Mouse (Mus musculus) neural tube, embryonic 15.5 days (tissue): Measurements from ENCODE around the gene Jmjd1c. TPM values are rescaled to one million over a fixed set of nuclear protein-coding genes. Genes with fewer than 3 reads are reported as not detected.

Source experiments
- ATAC-seq: fragments of 200-750 bp; cut with Nextera tagmentation; 2 replicates; pipeline ENCODE4 v1.8.0; 2017; ENCODE audit warnings: mild to moderate bottlenecking, moderate TSS enrichment, moderate library complexity; ENCODE audit not compliant: low FRiP score
- H3K27ac ChIP-seq: fragments of 300-500 bp; sonication (generic); replicated peaks from 2 replicates; pipeline ENCODE4 v1.5.1; 2015; ENCODE audit warnings: mild to moderate bottlenecking, inconsistent platforms
- H3K27me3 ChIP-seq: fragments of 300-500 bp; sonication (generic); replicated peaks from 2 replicates; pipeline ENCODE4 v1.6.1; 2015; ENCODE audit warnings: inconsistent platforms
- H3K36me3 ChIP-seq: fragments of 300-500 bp; sonication (generic); 2 replicates; pipeline ENCODE4 v1.6.1; 2015; ENCODE audit warnings: inconsistent platforms
- H3K4me1 ChIP-seq: fragments of 300-500 bp; sonication (generic); 2 replicates; pipeline ENCODE4 v1.6.1; 2015; ENCODE audit warnings: inconsistent platforms
- H3K4me2 ChIP-seq: fragments of 300-500 bp; sonication (generic); 2 replicates; pipeline ENCODE4 v1.6.1; 2015; ENCODE audit warnings: inconsistent platforms, mild to moderate bottlenecking, moderate library complexity
- H3K4me3 ChIP-seq: fragments of 300-500 bp; sonication (generic); replicated peaks from 2 replicates; pipeline ENCODE4 v1.5.1; 2015; ENCODE audit warnings: mild to moderate bottlenecking, inconsistent platforms
- H3K9ac ChIP-seq: fragments of 300-500 bp; sonication (generic); replicated peaks from 2 replicates; pipeline ENCODE4 v1.6.1; 2015; ENCODE audit warnings: mild to moderate bottlenecking, inconsistent platforms
- H3K9me3 ChIP-seq: fragments of 300-500 bp; sonication (generic); replicated peaks from 2 replicates; pipeline ENCODE4 v1.6.1; 2016; ENCODE audit warnings: inconsistent platforms
- WGBS: fragments of 180-500 bp; shearing (Covaris S2); methylation state at CpG from one replicate; pipeline ENCODE4 v1.1.7; 2015; ENCODE audit warnings: mixed read lengths; 5-methylcytosine and 5-hydroxymethylcytosine counted together
- polyA plus RNA-seq: library from polyadenylated mRNA; unstranded; fragments of >200 nt; fragmentation: Nextera tagmentation; extraction: Ambion mirVana; gene quantifications from 2 replicates; pipeline ENCODE4 v1.2.1, GENCODE M21; 2015

Jmjd1c gene
- polyA plus RNA-seq, 1 experiment from 2014 or later = 50.7 TPM

GRCm38 (mm10) chr10:67275916-67276315, 180.0 kb downstream of the Jmjd1c start:
- Histone ChIP-seq H3K4me2 (no peak overlapping the region), H3K27ac (no peak overlapping the region), H3K4me1 (no peaks in the 10 kb centered on the region), H3K4me3 (no peak overlapping the region), H3K9ac (no peak overlapping the region), H3K36me3 (peaks cover 20% of the 10 kb centered on the region), H3K9me3 (no peaks in the 10 kb centered on the region), H3K27me3 (no peaks in the 10 kb centered on the region)
- ATAC-seq = no peak

DNA sequence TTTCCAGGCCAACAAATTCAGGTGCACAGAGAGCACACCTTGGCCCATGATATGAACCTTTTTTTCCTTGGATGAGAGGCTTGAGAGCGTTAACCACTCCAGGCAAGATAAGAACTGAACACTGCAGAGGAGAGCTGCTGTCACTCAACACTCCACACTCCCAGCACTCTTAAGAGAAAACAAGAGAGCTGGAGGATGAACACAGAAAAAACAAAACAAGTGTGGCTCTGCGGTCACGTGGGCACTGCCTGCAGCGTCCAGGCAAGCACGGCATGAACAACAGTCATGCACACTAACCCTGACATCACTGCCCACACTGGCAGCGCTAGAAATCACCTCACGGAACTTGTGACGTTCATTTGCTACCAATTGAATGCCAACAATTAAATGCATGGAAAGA, 185.9 kb downstream of the Jmjd1c start:
- Histone ChIP-seq H3K27me3 (no peaks in the 10 kb centered on the region), H3K36me3 (no peaks in the 10 kb centered on the region), H3K9me3 (no peaks in the 10 kb centered on the region), H3K9ac (no peak overlapping the region), H3K4me3 (no peak overlapping the region), H3K4me2 (no peak overlapping the region), H3K27ac (no peak overlapping the region), H3K4me1 (peaks cover 33% of the 10 kb centered on the region)
- 87% methylated on average over 8 of the region's 8 CpGs for WGBS
- no peak for ATAC-seq

GRCm38 (mm10) chr10:67282531-67282930, 186.6 kb downstream of the Jmjd1c start:
- Histone ChIP-seq H3K9ac (no peak overlapping the region), H3K27ac (no peak overlapping the region), H3K4me2 (no peak overlapping the region), H3K4me3 (no peak overlapping the region), H3K4me1 (peaks cover 33% of the 10 kb centered on the region), H3K9me3 (no peaks in the 10 kb centered on the region), H3K36me3 (no peaks in the 10 kb centered on the region), H3K27me3 (no peaks in the 10 kb centered on the region)
- no peak for ATAC-seq
- WGBS = 85% methylated on average over 2 of the region's 2 CpGs

DNA sequence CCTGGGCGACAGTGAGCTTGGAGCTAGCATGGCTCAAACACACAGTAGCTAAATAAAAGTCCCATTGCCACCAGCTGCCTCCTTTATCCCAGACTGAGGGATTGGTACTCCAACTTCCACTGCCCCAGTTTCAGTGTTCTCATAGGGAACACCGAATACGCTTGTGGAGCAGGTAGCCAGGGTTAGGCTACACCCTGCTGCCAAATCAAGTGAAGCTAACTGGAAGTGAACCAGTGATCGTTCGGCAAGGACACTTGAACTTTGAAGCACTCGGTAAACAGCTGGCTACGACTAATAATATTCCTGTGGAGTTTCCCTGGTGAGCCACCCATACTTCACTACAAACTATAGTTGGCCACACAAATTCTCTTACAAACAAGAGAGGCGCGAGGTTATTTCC, 187.6 kb downstream of the Jmjd1c start:
- peak overlapping the region; percentile 97; the same call in 1 of the 2 replicates for H3K4me3 ChIP-seq
- no peak for ATAC-seq
- no peak overlapping the region for H3K27ac ChIP-seq
- peak overlapping the region; percentile 89; the same call in 1 of the 2 replicates for H3K9ac ChIP-seq
- peaks cover 35% of the 10 kb centered on the region for H3K4me1 ChIP-seq
- peak overlapping the region; percentile 89 for H3K4me2 ChIP-seq
- H3K36me3 ChIP-seq = no peaks in the 10 kb centered on the region
- WGBS = 92% methylated on average over 9 of the region's 9 CpGs
- H3K9me3 ChIP-seq = no peaks in the 10 kb centered on the region
- H3K27me3 ChIP-seq = no peaks in the 10 kb centered on the region

DNA sequence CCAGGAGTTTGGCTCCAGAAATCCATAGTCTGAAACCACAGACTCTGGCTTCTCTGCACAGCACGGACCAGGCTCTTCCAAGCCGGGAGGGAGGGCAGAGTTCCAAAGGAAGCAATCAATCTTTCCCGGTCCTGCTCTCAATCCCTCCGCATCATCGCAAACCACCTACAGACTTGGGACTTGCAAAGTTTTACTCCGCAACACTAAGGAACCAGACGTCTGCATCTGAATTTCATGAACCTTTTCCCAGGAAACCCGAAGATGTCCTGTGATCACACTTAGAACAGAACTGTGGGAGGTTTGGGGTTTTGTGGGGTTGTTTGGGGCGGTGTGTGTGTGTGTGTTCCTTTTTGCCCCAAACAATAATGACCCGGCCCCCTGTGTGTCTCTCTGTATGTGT, 188.4 kb downstream of the Jmjd1c start:
- 1% methylated on average over 10 of the region's 10 CpGs for WGBS
- Histone ChIP-seq H3K4me2 (peak overlapping the region; percentile 89), H3K4me1 (peaks cover 35% of the 10 kb centered on the region), H3K9ac (peak overlapping the region; percentile 89), H3K27ac (peak overlapping the region; percentile 84), H3K4me3 (peak overlapping the region; percentile 97), H3K9me3 (no peaks in the 10 kb centered on the region), H3K27me3 (no peaks in the 10 kb centered on the region), H3K36me3 (no peaks in the 10 kb centered on the region)
- ATAC-seq = no peak

- H3K4me1 ChIP-seq = peaks cover 35% of the 10 kb centered on the region
- H3K36me3 ChIP-seq = no peaks in the 10 kb centered on the region
- H3K4me2 ChIP-seq = peak overlapping the region; percentile 89
- under 1% methylated on average over 33 of the region's 41 CpGs for WGBS
- H3K9me3 ChIP-seq = no peaks in the 10 kb centered on the region
- ATAC-seq = no peak; the same call in none of the 2 replicates
- H3K27me3 ChIP-seq = no peaks in the 10 kb centered on the region
- peak overlapping the region; percentile 89 for H3K9ac ChIP-seq
- peak overlapping the region; percentile 97 for H3K4me3 ChIP-seq
- peak overlapping the region; percentile 84 for H3K27ac ChIP-seq
These were observed 188.8 kb downstream of the Jmjd1c start for GRCm38 (mm10) chr10:67284761-67285175.

DNA sequence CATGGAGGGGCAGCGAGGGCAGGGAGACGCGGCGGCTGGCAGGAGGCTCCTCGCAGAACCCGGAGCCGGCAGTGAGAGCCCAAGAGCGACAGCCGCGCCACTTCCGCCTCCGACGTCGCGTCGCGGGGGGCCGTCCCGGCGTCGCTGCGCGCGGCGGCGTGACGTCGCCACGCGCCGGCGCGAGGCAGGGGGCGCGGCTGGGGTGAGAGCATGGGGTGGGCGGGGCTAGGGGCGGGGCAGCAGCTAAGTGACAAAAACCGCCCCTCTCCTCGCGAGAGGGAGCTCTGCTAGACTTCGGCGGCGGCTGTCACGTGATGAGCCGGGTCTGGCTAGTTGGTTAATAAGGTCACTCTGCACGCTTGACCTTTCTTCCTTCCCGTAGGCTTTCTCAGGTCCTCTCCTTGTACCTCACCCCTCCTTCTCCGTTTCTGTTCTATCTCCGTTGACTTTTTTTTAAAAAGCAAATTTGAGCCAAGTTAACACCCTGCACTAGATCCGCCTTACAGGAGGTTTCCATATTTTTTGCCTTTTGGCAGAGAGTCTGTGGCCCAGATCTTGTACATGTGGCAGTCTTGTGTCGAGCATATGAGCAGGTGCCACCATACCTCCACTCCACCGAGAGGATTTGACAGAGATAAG, 189.4 kb downstream of the Jmjd1c start, which contains the start of gene Nrbf2:
Gene Nrbf2, minus strand, starts transcription at position 130 of the 639 bp plus-strand sequence.
- no peaks in the 10 kb centered on the region for H3K36me3 ChIP-seq
- H3K4me3 ChIP-seq = peak within 1 kb of the TSS; percentile 97
- no peaks in the 10 kb centered on the region for H3K9me3 ChIP-seq
- peak; percentile 92 for ATAC-seq
- H3K27me3 ChIP-seq = no peaks in the 10 kb centered on the region
- WGBS = 4% methylated on average over 45 of the region's 52 CpGs
- peak within 1 kb of the TSS; percentile 89 for H3K9ac ChIP-seq
- H3K4me2 ChIP-seq = peak within 1 kb of the TSS; percentile 89
- H3K27ac ChIP-seq = peak within 1 kb of the TSS; percentile 84
- H3K4me1 ChIP-seq = peaks cover 35% of the 10 kb centered on the region

DNA sequence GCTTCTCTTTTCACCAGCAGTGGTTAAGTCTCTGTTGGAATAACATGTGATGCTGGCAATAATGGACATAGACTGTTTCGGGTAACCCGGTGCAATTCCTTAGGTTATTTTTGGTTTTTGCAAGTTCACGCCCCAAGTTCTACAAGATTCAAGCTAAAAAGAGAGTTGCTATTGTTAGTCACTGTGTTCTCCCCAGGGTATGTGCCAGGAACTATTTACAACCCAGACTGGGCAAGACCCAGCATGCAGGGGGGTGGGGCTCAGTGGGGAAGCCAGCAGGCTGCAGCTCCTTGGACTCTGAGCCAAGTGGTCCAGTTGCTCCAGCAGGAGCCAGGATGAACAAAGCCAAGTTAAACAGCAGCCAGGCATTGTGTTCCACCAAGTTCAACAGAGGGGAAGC, 192.0 kb downstream of the Jmjd1c start:
- Histone ChIP-seq H3K36me3 (no peaks in the 10 kb centered on the region), H3K27ac (no peak overlapping the region), H3K4me3 (no peak overlapping the region), H3K4me2 (no peak overlapping the region), H3K4me1 (peaks cover 22% of the 10 kb centered on the region), H3K27me3 (no peaks in the 10 kb centered on the region), H3K9ac (no peak overlapping the region), H3K9me3 (no peaks in the 10 kb centered on the region)
- 49% methylated on average over 3 of the region's 3 CpGs for WGBS
- no peak for ATAC-seq

DNA sequence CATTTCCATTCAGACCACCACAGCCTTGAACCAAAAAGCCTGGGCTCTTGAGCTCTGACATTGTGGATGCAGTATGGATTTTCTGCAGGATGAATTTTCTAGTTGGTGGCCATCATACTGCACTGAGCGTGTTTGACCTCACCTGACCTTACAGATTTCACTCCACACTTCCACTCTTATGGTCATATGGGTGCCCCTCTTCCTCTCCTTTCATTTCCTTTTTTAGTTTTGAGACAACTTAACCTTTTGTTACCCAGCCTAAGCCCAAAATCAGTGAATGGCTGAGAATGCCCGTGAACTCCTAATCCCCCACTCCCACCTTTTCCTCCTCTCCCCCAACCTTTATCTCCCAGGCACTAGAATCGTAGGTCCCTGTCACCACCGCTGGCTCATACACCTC, 194.7 kb downstream of the Jmjd1c start:
- no peaks in the 10 kb centered on the region for H3K27me3 ChIP-seq
- no peak overlapping the region for H3K4me2 ChIP-seq
- no peak for ATAC-seq
- no peak overlapping the region for H3K9ac ChIP-seq
- H3K9me3 ChIP-seq = no peaks in the 10 kb centered on the region
- no peaks in the 10 kb centered on the region for H3K36me3 ChIP-seq
- H3K27ac ChIP-seq = no peak overlapping the region
- no peak overlapping the region for H3K4me3 ChIP-seq
- H3K4me1 ChIP-seq = 0 out of 2 replicates have a peak, but pooled peaks cover 4% of the 10 kb centered on the region
- WGBS = 87% methylated on average over 4 of the region's 4 CpGs

- ATAC-seq = no peak
- no peak overlapping the region for H3K4me2 ChIP-seq
- H3K27me3 ChIP-seq = no peaks in the 10 kb centered on the region
- WGBS = 79% methylated on average over 8 of the region's 8 CpGs
- no peak overlapping the region for H3K27ac ChIP-seq
- H3K9me3 ChIP-seq = no peaks in the 10 kb centered on the region
- H3K4me1 ChIP-seq = 0 out of 2 replicates have a peak, but pooled peaks cover 2% of the 10 kb centered on the region
- H3K9ac ChIP-seq = no peak overlapping the region
- no peak overlapping the region for H3K4me3 ChIP-seq
- no peaks in the 10 kb centered on the region for H3K36me3 ChIP-seq
These were observed 195.2 kb downstream of the Jmjd1c start for GRCm38 (mm10) chr10:67291087-67291486.

DNA sequence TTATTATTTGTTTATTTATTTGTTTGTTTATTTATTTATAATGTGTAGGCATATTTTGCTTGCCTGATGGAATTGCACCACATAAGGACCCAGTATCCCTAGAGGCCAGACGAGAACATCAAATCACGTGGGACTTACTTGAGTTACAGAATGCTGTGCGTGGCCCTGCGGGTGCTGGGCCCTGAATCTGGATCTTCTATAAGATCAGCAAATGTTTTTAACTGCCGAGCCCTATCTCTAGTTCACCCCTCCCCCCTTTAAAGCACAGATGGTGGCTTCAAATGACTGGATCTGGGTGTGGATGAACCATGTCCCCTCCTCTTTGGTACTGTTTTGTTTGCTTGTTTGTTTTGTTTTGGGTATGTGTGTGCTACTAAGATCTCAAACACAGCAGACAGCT, 199.4 kb downstream of the Jmjd1c start:
- no peak overlapping the region for H3K4me3 ChIP-seq
- 85% methylated on average over 5 of the region's 5 CpGs for WGBS
- no peaks in the 10 kb centered on the region for H3K9me3 ChIP-seq
- no peak for ATAC-seq
- peaks cover 2% of the 10 kb centered on the region; the same call in 1 of the 2 replicates for H3K4me1 ChIP-seq
- no peaks in the 10 kb centered on the region for H3K36me3 ChIP-seq
- H3K27ac ChIP-seq = no peak overlapping the region
- H3K4me2 ChIP-seq = no peak overlapping the region
- H3K27me3 ChIP-seq = no peaks in the 10 kb centered on the region
- H3K9ac ChIP-seq = no peak overlapping the region

GRCm38 (mm10) chr10:67295938-67296466, 200.1 kb downstream of the Jmjd1c start:
- no peak overlapping the region for H3K4me3 ChIP-seq
- no peak overlapping the region for H3K27ac ChIP-seq
- no peak overlapping the region for H3K9ac ChIP-seq
- no peaks in the 10 kb centered on the region for H3K36me3 ChIP-seq
- H3K9me3 ChIP-seq = no peaks in the 10 kb centered on the region
- no peaks in the 10 kb centered on the region for H3K27me3 ChIP-seq
- no peak overlapping the region for H3K4me2 ChIP-seq
- WGBS = 76% methylated on average over 7 of the region's 7 CpGs
- H3K4me1 ChIP-seq = peaks cover 2% of the 10 kb centered on the region; the same call in 1 of the 2 replicates
- no peak for ATAC-seq
